Mouse (Mus musculus) cerebellum, postnatal 36 days (tissue): Measurements from ENCODE around the gene Steap1.

ENCODE experiments used
- DNase-seq, 2 experiments: peaks; one replicate each; pipeline ENCODE4 v3.0.0; 2021 to 2022; ENCODE audit warnings: mixed read lengths in 2 of 2

The Steap1 gene

GRCm38 (mm10) chr5:5748866-5749682 lies at the start of gene Steap1:
Gene Steap1, minus strand, starts transcription at chr5:5749326.
- peak; percentile 80 to 89 for DNase-seq

- DNase-seq, result no peak
Measured at GRCm38 (mm10) chr5:5787106-5787505, 38.0 kb upstream of the Steap1 start.

- DNase-seq, result no peak
Measured at GRCm38 (mm10) chr5:5756392-5757019, 7.4 kb upstream of the Steap1 start.

- DNase-seq, result peak; percentile 55 to 67
Measured at GRCm38 (mm10) chr5:5755039-5755438, 5.9 kb upstream of the Steap1 start.

GRCm38 (mm10) chr5:5749772-5750222 lies 671 bp upstream of the Steap1 start:
- DNase-seq, result peak; percentile 40 to 61

GRCm38 (mm10) chr5:5734445-5734844 lies 14.7 kb downstream of the Steap1 start:
- no peak for DNase-seq

- no peak for DNase-seq
Measured at GRCm38 (mm10) chr5:5732858-5733257, 16.3 kb downstream of the Steap1 start.

- no peak for DNase-seq
Measured at GRCm38 (mm10) chr5:5732208-5732607, 16.9 kb downstream of the Steap1 start.

- no peak for DNase-seq
Measured at GRCm38 (mm10) chr5:5729904-5730303, 19.2 kb downstream of the Steap1 start.

- DNase-seq, result no peak
Measured at GRCm38 (mm10) chr5:5722217-5722616, 26.9 kb downstream of the Steap1 start.

- no peak for DNase-seq
Measured at GRCm38 (mm10) chr5:5711032-5711431, 38.1 kb downstream of the Steap1 start.

- no peak for DNase-seq
Measured at GRCm38 (mm10) chr5:5707341-5708278, 41.5 kb downstream of the Steap1 start.

GRCm38 (mm10) chr5:5705019-5705418 lies 44.1 kb downstream of the Steap1 start:
- no peak for DNase-seq

- no peak for DNase-seq
Measured at GRCm38 (mm10) chr5:5700386-5700785, 48.7 kb downstream of the Steap1 start.

GRCm38 (mm10) chr5:5698830-5699229 lies 50.3 kb downstream of the Steap1 start:
- DNase-seq, result no peak

GRCm38 (mm10) chr5:5695401-5695942 lies 53.7 kb downstream of the Steap1 start:
- no peak for DNase-seq

GRCm38 (mm10) chr5:5693956-5694653 lies 55.0 kb downstream of the Steap1 start, which contains the start of gene Steap2:
Gene Steap2, minus strand, starts transcription at chr5:5694578.
- DNase-seq, result peak; percentile 44 to 57

- peak in 1 of 2 experiments; percentile 31 for DNase-seq
Measured at GRCm38 (mm10) chr5:5693541-5693955, 55.6 kb downstream of the Steap1 start.

GRCm38 (mm10) chr5:5692167-5692738 lies 56.9 kb downstream of the Steap1 start:
- DNase-seq, result no peak

GRCm38 (mm10) chr5:5688945-5689540 lies 60.1 kb downstream of the Steap1 start:
- no peak for DNase-seq

- DNase-seq, result no peak
Measured at GRCm38 (mm10) chr5:5688228-5688627, 60.9 kb downstream of the Steap1 start.
